ENCODE assay signal across 22 mouse cellular contexts in genomic region chr7:31060621-31061010, GRCm38 (mm10). TPM values are rescaled to one million over a fixed set of nuclear protein-coding genes. Genes with fewer than 3 reads are reported as not detected.
DNase-seq lines count a peak whose midpoint lies in the region; ATAC-seq and TF ChIP-seq lines count a peak whose summit lies in the region.
"Had no signal": no experiment of that assay in that cellular context is flagged by ENCODE, and none has a peak within 500 bp of the region (broad histone marks: within the 10 kb centered on the region; RNA-seq: fewer than 3 reads in every experiment).

No protein-coding gene starts in this region.

- H3K36me3 ChIP-seq in hindbrain, embryonic 13.5 days: no peaks in the 10 kb centered on the region
- no peaks in the 10 kb centered on the region for H3K36me3 ChIP-seq in hindbrain, embryonic 14.5 days (replicated peaks; ENCODE audit: control insufficient read depth, insufficient read depth)
- no peaks in the 10 kb centered on the region for H3K36me3 ChIP-seq in megakaryocyte, embryonic 14.5 days (replicated peaks; ENCODE audit: low read length)
- H3K36me3 ChIP-seq in stomach, embryonic 14.5 days (ENCODE audit: control insufficient read depth, insufficient read depth, low read length): no peaks in the 10 kb centered on the region
- H3K36me3 ChIP-seq in stomach, postnatal 0 days (ENCODE audit: control insufficient read depth, insufficient read depth, low read length): no peaks in the 10 kb centered on the region
- H3K36me3 ChIP-seq: heart, embryonic 10.5 days had no signal

- H3K9ac ChIP-seq in hindbrain, embryonic 13.5 days: peak overlapping the region; percentile 51; the same call in 1 of the 2 replicates
- H3K9ac ChIP-seq in hindbrain, embryonic 14.5 days: no peak overlapping the region
- H3K9ac ChIP-seq in stomach, embryonic 14.5 days (replicated peaks; ENCODE audit: low read depth, low read length): no peak overlapping the region
- no peak overlapping the region for H3K9ac ChIP-seq in stomach, postnatal 0 days (ENCODE audit: low read length)
- H3K9ac ChIP-seq: forebrain, embryonic 13.5 days; forebrain, postnatal 0 days had no signal

- whole genome bisulfite sequencing in hindbrain, embryonic 13.5 days: 91% methylated on average over 7 of the region's 7 CpGs
- WGBS in hindbrain, embryonic 14.5 days: 88% methylated on average over 7 of the region's 7 CpGs
- WGBS in stomach, embryonic 14.5 days: 90% methylated on average over 7 of the region's 7 CpGs
- WGBS in stomach, postnatal 0 days: 87% methylated on average over 7 of the region's 7 CpGs

- no peaks in the 10 kb centered on the region for H3K9me3 ChIP-seq in hindbrain, embryonic 13.5 days
- no peaks in the 10 kb centered on the region for H3K9me3 ChIP-seq in hindbrain, embryonic 14.5 days (ENCODE audit: control insufficient read depth, low read length)
- no peaks in the 10 kb centered on the region for H3K9me3 ChIP-seq in megakaryocyte, embryonic 14.5 days
- no peaks in the 10 kb centered on the region for H3K9me3 ChIP-seq in stomach, embryonic 14.5 days (ENCODE audit: control insufficient read depth, low read depth, low read length)
- H3K9me3 ChIP-seq in stomach, postnatal 0 days (ENCODE audit: control insufficient read depth, low read length): no peaks in the 10 kb centered on the region
- H3K9me3 ChIP-seq: forebrain, embryonic 13.5 days; heart, embryonic 10.5 days had no signal

- H3K4me2 ChIP-seq in hindbrain, embryonic 13.5 days: no peak overlapping the region
- H3K4me2 ChIP-seq in hindbrain, embryonic 14.5 days (replicated peaks): no peak overlapping the region
- H3K4me2 ChIP-seq in stomach, embryonic 14.5 days (replicated peaks; ENCODE audit: low read depth, low read length): 0 out of 2 replicates have a peak overlapping the region, but pooled peaks have one; percentile 5
- no peak overlapping the region for H3K4me2 ChIP-seq in stomach, postnatal 0 days (replicated peaks; ENCODE audit: low read depth)
- H3K4me2 ChIP-seq: forebrain, embryonic 13.5 days had no signal

- 0 out of 2 replicates have a peak, but pooled peaks cover under 1% of the 10 kb centered on the region for H3K4me1 ChIP-seq in hindbrain, embryonic 13.5 days (replicated peaks)
- no peaks in the 10 kb centered on the region for H3K4me1 ChIP-seq in hindbrain, embryonic 14.5 days (replicated peaks; ENCODE audit: control insufficient read depth, insufficient read depth, low read length)
- peaks cover 6% of the 10 kb centered on the region for H3K4me1 ChIP-seq in megakaryocyte, embryonic 14.5 days
- peaks cover 5% of the 10 kb centered on the region; the same call in 1 of the 2 replicates for H3K4me1 ChIP-seq in stomach, embryonic 14.5 days (ENCODE audit: control insufficient read depth, insufficient read depth, low read length)
- no peaks in the 10 kb centered on the region for H3K4me1 ChIP-seq in stomach, postnatal 0 days (replicated peaks; ENCODE audit: control insufficient read depth, insufficient read depth)
- H3K4me1 ChIP-seq: forebrain, embryonic 13.5 days had no signal

- DNase-seq in cerebellum, adult 9-10 months: peak; percentile 27
- DNase-seq in hindbrain, embryonic 14.5 days (ENCODE audit: low spot score): no peak
- no peak for DNase-seq in stomach, postnatal 0 days (ENCODE audit: low spot score)
- DNase-seq: cerebellum, adult 8-10 months; cerebellum, postnatal 25 days; forebrain, postnatal 0 days; gastrocnemius, postnatal 36 days; heart, postnatal 14 days had no signal

- no peak for TF ChIP-seq EP300 in stomach, postnatal 0 days (optimal IDR thresholded peaks at IDR 0.05)

- ATAC-seq in cerebellum, adult (ENCODE audit: insufficient number of reproducible peaks, low FRiP score, low TSS enrichment): no peak
- no peak for ATAC-seq in hindbrain, embryonic 13.5 days (ENCODE audit: low FRiP score)
- ATAC-seq in hindbrain, embryonic 14.5 days (ENCODE audit: low FRiP score): no peak
- ATAC-seq in megakaryocyte, adult 5-6 weeks (ENCODE audit: poor library complexity, severe bottlenecking): no peak
- ATAC-seq in stomach, embryonic 14.5 days (ENCODE audit: insufficient number of reproducible peaks, insufficient read depth, low FRiP score, low read depth): no peak
- ATAC-seq in stomach, postnatal 0 days (ENCODE audit: low FRiP score, low TSS enrichment): no peak
- ATAC-seq: activated CD4-positive, CD25-positive, alpha-beta regulatory T cell, adult 4 months; forebrain, embryonic 13.5 days; forebrain, postnatal 0 days; hindbrain, postnatal 0 days; intestine, embryonic 16.5 days had no signal

- TF ChIP-seq CTCF in stomach, postnatal 0 days (IDR thresholded peaks at IDR 0.05; ENCODE audit: low read depth): no peak

- no peak overlapping the region for H3K27ac ChIP-seq in hindbrain, embryonic 13.5 days
- no peak overlapping the region for H3K27ac ChIP-seq in hindbrain, embryonic 14.5 days
- no peak overlapping the region for H3K27ac ChIP-seq in stomach, embryonic 14.5 days (ENCODE audit: low read length)
- H3K27ac ChIP-seq in stomach, postnatal 0 days (replicated peaks): no peak overlapping the region
- H3K27ac ChIP-seq: forebrain, embryonic 13.5 days; heart, embryonic 10.5 days; hindbrain, postnatal 0 days had no signal

- H3K4me3 ChIP-seq in hindbrain, embryonic 13.5 days: no peak overlapping the region
- no peak overlapping the region for H3K4me3 ChIP-seq in hindbrain, embryonic 14.5 days (replicated peaks; ENCODE audit: low read length)
- peak overlapping the region; percentile 26 for H3K4me3 ChIP-seq in megakaryocyte, embryonic 14.5 days (replicated peaks)
- no peak overlapping the region for H3K4me3 ChIP-seq in stomach, embryonic 14.5 days (ENCODE audit: low read depth, low read length)
- H3K4me3 ChIP-seq in stomach, postnatal 0 days (ENCODE audit: low read depth, low read length): no peak overlapping the region
- H3K4me3 ChIP-seq: forebrain, embryonic 13.5 days; heart, embryonic 10.5 days had no signal

- H3K27me3 ChIP-seq in hindbrain, embryonic 13.5 days: 0 out of 2 replicates have a peak, but pooled peaks cover 2% of the 10 kb centered on the region
- H3K27me3 ChIP-seq in hindbrain, embryonic 14.5 days (ENCODE audit: control insufficient read depth, insufficient read depth, low read length): no peaks in the 10 kb centered on the region
- peaks cover 65% of the 10 kb centered on the region for H3K27me3 ChIP-seq in megakaryocyte, embryonic 14.5 days (replicated peaks)
- H3K27me3 ChIP-seq in stomach, embryonic 14.5 days (ENCODE audit: control insufficient read depth, insufficient read depth, low read length): no peaks in the 10 kb centered on the region
- H3K27me3 ChIP-seq in stomach, postnatal 0 days (ENCODE audit: control insufficient read depth, insufficient read depth, low read length): no peaks in the 10 kb centered on the region
- H3K27me3 ChIP-seq: forebrain, embryonic 13.5 days had no signal

RNA-seq across cellular contexts. Expression of gene Lgi4, which starts 1.5 kb away (rescaled TPM):
- polyA plus RNA-seq in hindbrain, embryonic 13.5 days (2015; fragmentation: Nextera tagmentation; extraction: Ambion mirVana): 1.1 and 1.6 TPM in 2 replicates
- 0.28 and 0.60 TPM in 2 replicates for polyA plus RNA-seq in hindbrain, embryonic 14.5 days (2014; fragmentation: Nextera tagmentation; extraction: Ambion mirVana)
- 0.23 and 0.67 TPM in 2 replicates for polyA plus RNA-seq in megakaryocyte, embryonic 14.5 days (2012; ENCODE audit: insufficient read depth, low replicate concordance)
- total RNA-seq in megakaryocyte, adult 5-6 weeks (2015): 0.13 TPM in 1 of 2 replicates, not detected in the other
- 0.07 TPM in 1 of 2 replicates, not detected in the other for total RNA-seq in megakaryocyte, adult 5-6 weeks (2017)
- 0.78 and 1.7 TPM in 2 replicates for polyA plus RNA-seq in stomach, embryonic 14.5 days (2014; fragmentation: Nextera tagmentation; extraction: Ambion mirVana)
- 0.46 and 0.87 TPM in 2 replicates for polyA plus RNA-seq in stomach, postnatal 0 days (2015; fragmentation: Nextera tagmentation; extraction: Ambion mirVana)
- total RNA-seq: hematopoietic stem cell, adult 5-6 weeks; MEL had no signal
- polyA plus RNA-seq: heart, embryonic 14.5 days had no signal

RNA-seq across cellular contexts. Expression of gene Fxyd1, which starts 3.6 kb away (rescaled TPM):
- 27.3 and 30.6 TPM in 2 replicates for polyA plus RNA-seq in hindbrain, embryonic 13.5 days (2015; fragmentation: Nextera tagmentation; extraction: Ambion mirVana)
- polyA plus RNA-seq in hindbrain, embryonic 14.5 days (2014; fragmentation: Nextera tagmentation; extraction: Ambion mirVana): 34.1 and 59.0 TPM in 2 replicates
- polyA plus RNA-seq in megakaryocyte, embryonic 14.5 days (2012; ENCODE audit: insufficient read depth, low replicate concordance): not detected in 2 replicates
- 0.46 TPM in 1 of 2 replicates, not detected in the other for total RNA-seq in megakaryocyte, adult 5-6 weeks (2015)
- total RNA-seq in megakaryocyte, adult 5-6 weeks (2017): not detected in 2 replicates
- polyA plus RNA-seq in stomach, embryonic 14.5 days (2014; fragmentation: Nextera tagmentation; extraction: Ambion mirVana): 86.7 and 99.3 TPM in 2 replicates
- 177 and 187 TPM in 2 replicates for polyA plus RNA-seq in stomach, postnatal 0 days (2015; fragmentation: Nextera tagmentation; extraction: Ambion mirVana)
- total RNA-seq: MEL had no signal
- polyA plus RNA-seq: activated CD4-positive, CD25-positive, alpha-beta regulatory T cell, adult 4 months had no signal

RNA-seq across cellular contexts. Expression of gene Fxyd7, which starts 9.3 kb away (rescaled TPM):
- polyA plus RNA-seq in hindbrain, embryonic 13.5 days (2015; fragmentation: Nextera tagmentation; extraction: Ambion mirVana): 108 and 116 TPM in 2 replicates
- polyA plus RNA-seq in hindbrain, embryonic 14.5 days (2014; fragmentation: Nextera tagmentation; extraction: Ambion mirVana): 236 and 249 TPM in 2 replicates
- 1.0 TPM in 1 of 2 replicates, not detected in the other for polyA plus RNA-seq in megakaryocyte, embryonic 14.5 days (2012; ENCODE audit: insufficient read depth, low replicate concordance)
- total RNA-seq in megakaryocyte, adult 5-6 weeks (2015): not detected in 2 replicates
- 0.51 TPM in 1 of 2 replicates, not detected in the other for total RNA-seq in megakaryocyte, adult 5-6 weeks (2017)
- 35.7 and 42.2 TPM in 2 replicates for polyA plus RNA-seq in stomach, embryonic 14.5 days (2014; fragmentation: Nextera tagmentation; extraction: Ambion mirVana)
- polyA plus RNA-seq in stomach, postnatal 0 days (2015; fragmentation: Nextera tagmentation; extraction: Ambion mirVana): 19.9 and 20.3 TPM in 2 replicates
- total RNA-seq: MEL had no signal
- polyA plus RNA-seq: activated CD4-positive, CD25-positive, alpha-beta regulatory T cell, adult 4 months; C2C12 had no signal

RNA-seq across cellular contexts. Expression of gene Fxyd3, which starts 15.9 kb away (rescaled TPM):
- polyA plus RNA-seq in hindbrain, embryonic 13.5 days (2015; fragmentation: Nextera tagmentation; extraction: Ambion mirVana): 0.79 and 1.3 TPM in 2 replicates
- 0.66 TPM in 1 of 2 replicates, not detected in the other for polyA plus RNA-seq in hindbrain, embryonic 14.5 days (2014; fragmentation: Nextera tagmentation; extraction: Ambion mirVana)
- polyA plus RNA-seq in megakaryocyte, embryonic 14.5 days (2012; ENCODE audit: insufficient read depth, low replicate concordance): not detected in 2 replicates
- not detected in 2 replicates for total RNA-seq in megakaryocyte, adult 5-6 weeks (2015)
- total RNA-seq in megakaryocyte, adult 5-6 weeks (2017): not detected in 2 replicates
- polyA plus RNA-seq in stomach, embryonic 14.5 days (2014; fragmentation: Nextera tagmentation; extraction: Ambion mirVana): 458 and 479 TPM in 2 replicates
- 1,122 and 1,152 TPM in 2 replicates for polyA plus RNA-seq in stomach, postnatal 0 days (2015; fragmentation: Nextera tagmentation; extraction: Ambion mirVana)
- total RNA-seq: forebrain, postnatal 0 days; hematopoietic stem cell, adult 5-6 weeks; hindbrain, postnatal 0 days; MEL had no signal
- polyA plus RNA-seq: activated CD4-positive, CD25-positive, alpha-beta regulatory T cell, adult 4 months; forebrain, embryonic 13.5 days; forebrain, postnatal 0 days had no signal

RNA-seq across cellular contexts. Expression of gene Fxyd5, which starts 18.3 kb away (rescaled TPM):
- 13.0 and 20.0 TPM in 2 replicates for polyA plus RNA-seq in hindbrain, embryonic 13.5 days (2015; fragmentation: Nextera tagmentation; extraction: Ambion mirVana)
- 13.6 and 14.8 TPM in 2 replicates for polyA plus RNA-seq in hindbrain, embryonic 14.5 days (2014; fragmentation: Nextera tagmentation; extraction: Ambion mirVana)
- 2,043 and 2,688 TPM in 2 replicates for polyA plus RNA-seq in megakaryocyte, embryonic 14.5 days (2012; ENCODE audit: insufficient read depth, low replicate concordance)
- total RNA-seq in megakaryocyte, adult 5-6 weeks (2015): 1,077 and 1,092 TPM in 2 replicates
- 807 and 874 TPM in 2 replicates for total RNA-seq in megakaryocyte, adult 5-6 weeks (2017)
- polyA plus RNA-seq in stomach, embryonic 14.5 days (2014; fragmentation: Nextera tagmentation; extraction: Ambion mirVana): 19.9 and 20.2 TPM in 2 replicates
- 13.3 and 16.0 TPM in 2 replicates for polyA plus RNA-seq in stomach, postnatal 0 days (2015; fragmentation: Nextera tagmentation; extraction: Ambion mirVana)

Comparison
In these comparisons a context has a peak if more than half of its experiments do, and no peak if none do; other contexts are left out.
1. RNA of gene Fxyd1, which starts 3.6 kb away (polyA plus RNA-seq): 177 to 187 TPM in stomach, postnatal 0 days, 86.7 to 99.3 TPM in stomach, embryonic 14.5 days, 34.1 to 59.0 TPM in hindbrain, embryonic 14.5 days and 27.3 to 30.6 TPM in hindbrain, embryonic 13.5 days; not detected in megakaryocyte, embryonic 14.5 days; every median in the first group is over 10 times any median in the second.
2. RNA of gene Fxyd7, which starts 9.3 kb away (polyA plus RNA-seq): 236 to 249 TPM in hindbrain, embryonic 14.5 days, 108 to 116 TPM in hindbrain, embryonic 13.5 days, 35.7 to 42.2 TPM in stomach, embryonic 14.5 days and 19.9 to 20.3 TPM in stomach, postnatal 0 days; 1.0 TPM in megakaryocyte, embryonic 14.5 days; every median in the first group is over 10 times any median in the second.